Mouse (Mus musculus): ENCODE measurements around the gene Krt86. TPM values are rescaled to one million over a fixed set of nuclear protein-coding genes. Genes with fewer than 3 reads are reported as not detected.
"Not testable (repeated sequence)": the region's sequence is repeated elsewhere in the genome, so short reads cannot be mapped to it uniquely, and the experiment has no call there.

Krt86 gene
- polyA plus RNA-seq, 1 experiment from 2014 or later = not detected

GRCm38 (mm10) chr15:101506896-101507758 lies 33.8 kb downstream of the Krt86 start:
- DNase-seq (ENCODE audit: low spot score, missing footprints) (peak; percentile 37), ATAC-seq (ENCODE audit: low FRiP score) (no peak)
- Histone ChIP-seq H3K36me3 (ENCODE audit: control insufficient read depth, insufficient read depth, low read length) (no peaks in the 10 kb centered on the region), H3K4me1 (ENCODE audit: control insufficient read depth, insufficient read depth, low read length) (no peaks in the 10 kb centered on the region), H3K4me2 (no peak overlapping the region), H3K9me3 (ENCODE audit: control insufficient read depth, low read length) (no peaks in the 10 kb centered on the region), H3K27me3 (ENCODE audit: control insufficient read depth, insufficient read depth, low read length) (no peaks in the 10 kb centered on the region), H3K9ac (ENCODE audit: low read length) (no peak overlapping the region), H3K27ac (ENCODE audit: low read depth, low read length) (no peak overlapping the region), H3K4me3 (ENCODE audit: low read depth, low read length) (no peak overlapping the region)
- WGBS = 60% methylated on average over 14 of the region's 14 CpGs

GRCm38 (mm10) chr15:101508247-101508646 lies 35.0 kb downstream of the Krt86 start:
- no peak for DNase-seq (ENCODE audit: low spot score, missing footprints)
- WGBS = 82% methylated on average over 9 of the region's 9 CpGs
- H3K27me3 ChIP-seq (ENCODE audit: control insufficient read depth, insufficient read depth, low read length) = no peaks in the 10 kb centered on the region

GRCm38 (mm10) chr15:101517161-101517560 lies 43.9 kb downstream of the Krt86 start, which contains the start of gene Gm49425:
Gene Gm49425, minus strand, starts transcription at chr15:101517261.
- H3K4me3 ChIP-seq (ENCODE audit: low read depth, low read length); H3K4me2 ChIP-seq; H3K4me1 ChIP-seq (ENCODE audit: control insufficient read depth, insufficient read depth, low read length); H3K9ac ChIP-seq (ENCODE audit: low read length); ATAC-seq (ENCODE audit: low FRiP score); H3K36me3 ChIP-seq (ENCODE audit: control insufficient read depth, insufficient read depth, low read length); DNase-seq (ENCODE audit: low spot score, missing footprints); H3K9me3 ChIP-seq (ENCODE audit: control insufficient read depth, low read length); H3K27me3 ChIP-seq (ENCODE audit: control insufficient read depth, insufficient read depth, low read length); H3K27ac ChIP-seq (ENCODE audit: low read depth, low read length): not testable (repeated sequence)
- WGBS = 74% methylated on average over 2 of the region's 2 CpGs

More at GRCm38 (mm10) chr15:101508247-101508646, 35.0 kb downstream of the Krt86 start:
- Histone ChIP-seq H3K4me1 (ENCODE audit: control insufficient read depth, insufficient read depth, low read length) (no peaks in the 10 kb centered on the region), H3K27ac (ENCODE audit: low read depth, low read length) (no peak overlapping the region), H3K4me3 (ENCODE audit: low read depth, low read length) (no peak overlapping the region), H3K4me2 (no peak overlapping the region), H3K36me3 (ENCODE audit: control insufficient read depth, insufficient read depth, low read length) (no peaks in the 10 kb centered on the region), H3K9ac (ENCODE audit: low read length) (no peak overlapping the region), H3K9me3 (ENCODE audit: control insufficient read depth, low read length) (no peaks in the 10 kb centered on the region)
- ATAC-seq (ENCODE audit: low FRiP score) = no peak

DNA sequence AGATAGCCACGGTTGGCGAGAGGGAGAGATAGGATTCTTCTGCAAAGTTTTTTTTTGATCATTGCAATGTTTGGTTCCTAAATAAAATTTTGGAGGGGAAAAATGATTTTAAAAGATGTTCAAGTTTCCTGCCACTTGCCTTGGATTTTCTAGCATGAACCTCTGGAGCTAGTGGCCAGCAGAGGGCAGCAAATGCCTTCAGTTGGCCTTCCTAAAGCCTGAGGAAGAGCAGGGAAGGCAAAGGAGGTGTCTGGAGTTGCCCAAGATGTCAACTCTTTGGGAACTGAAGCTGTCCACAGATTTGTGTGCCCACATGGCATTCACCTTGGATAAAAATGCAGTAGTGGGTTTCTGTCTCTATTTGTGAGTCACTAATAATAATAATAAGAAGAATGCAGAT lies 46.5 kb downstream of the Krt86 start:
- H3K27me3 ChIP-seq (ENCODE audit: control insufficient read depth, insufficient read depth, low read length) = no peaks in the 10 kb centered on the region
- no peak overlapping the region for H3K9ac ChIP-seq (ENCODE audit: low read length)
- no peak overlapping the region for H3K4me3 ChIP-seq (ENCODE audit: low read depth, low read length)
- no peak overlapping the region for H3K27ac ChIP-seq (ENCODE audit: low read depth, low read length)
- ATAC-seq (ENCODE audit: low FRiP score) (no peak), DNase-seq (ENCODE audit: low spot score, missing footprints) (peak; percentile 94)
- WGBS = 13% methylated on average over 2 of the region's 2 CpGs
- no peaks in the 10 kb centered on the region for H3K9me3 ChIP-seq (ENCODE audit: control insufficient read depth, low read length)
- no peaks in the 10 kb centered on the region for H3K36me3 ChIP-seq (ENCODE audit: control insufficient read depth, insufficient read depth, low read length)
- H3K4me1 ChIP-seq (ENCODE audit: control insufficient read depth, insufficient read depth, low read length) = no peaks in the 10 kb centered on the region
- no peak overlapping the region for H3K4me2 ChIP-seq

DNA sequence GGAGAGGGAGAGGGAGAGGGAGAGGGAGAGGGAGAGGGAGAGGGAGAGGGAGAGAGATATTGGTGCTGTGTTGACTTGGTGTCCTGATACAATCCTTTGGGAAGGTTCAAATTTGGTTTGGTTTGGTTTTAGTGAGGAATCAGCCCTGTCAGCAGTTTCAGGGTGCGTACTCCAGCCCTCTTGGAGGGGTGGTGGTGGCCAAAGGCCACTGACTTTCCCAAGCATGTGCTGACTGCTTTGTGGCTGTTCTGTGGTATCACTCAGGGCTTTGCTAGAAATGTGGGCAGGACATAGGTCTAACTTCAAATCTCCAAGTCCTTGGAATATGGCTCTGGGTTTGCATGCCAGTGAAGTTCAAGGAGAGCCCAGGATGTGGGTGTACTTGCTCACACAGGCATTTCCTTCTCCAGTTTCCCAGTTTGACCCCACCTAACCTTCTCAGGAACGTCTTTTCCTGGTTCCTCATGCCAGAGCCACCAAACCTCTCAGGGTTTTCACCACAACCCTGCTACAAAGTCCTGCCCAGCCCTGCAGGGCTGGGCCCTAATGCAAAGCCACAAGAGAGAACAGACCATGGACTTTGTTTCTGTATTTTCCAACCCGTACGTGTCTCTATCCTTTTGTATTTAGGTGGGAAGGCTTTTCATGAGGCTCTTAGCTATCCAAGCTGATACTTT lies 49.4 kb downstream of the Krt86 start:
- Histone ChIP-seq H3K4me2 (no peak overlapping the region), H3K4me1 (ENCODE audit: control insufficient read depth, insufficient read depth, low read length) (no peaks in the 10 kb centered on the region), H3K4me3 (ENCODE audit: low read depth, low read length) (no peak overlapping the region), H3K27me3 (ENCODE audit: control insufficient read depth, insufficient read depth, low read length) (no peaks in the 10 kb centered on the region), H3K36me3 (ENCODE audit: control insufficient read depth, insufficient read depth, low read length) (no peaks in the 10 kb centered on the region), H3K9me3 (ENCODE audit: control insufficient read depth, low read length) (no peaks in the 10 kb centered on the region), H3K9ac (ENCODE audit: low read length) (no peak overlapping the region), H3K27ac (ENCODE audit: low read depth, low read length) (no peak overlapping the region)
- no peak for DNase-seq (ENCODE audit: low spot score, missing footprints)
- no peak for ATAC-seq (ENCODE audit: low FRiP score)
- WGBS = 81% methylated on average over 4 of the region's 4 CpGs

Other genes starting within 250 kb of the Krt86 start
- gene Grasp, start 249.3 kb upstream of the Krt86 start, polyA plus RNA-seq (2014; fragmentation: Nextera tagmentation; extraction: Ambion mirVana) = 3.6 and 4.5 TPM in 2 replicates
- gene Nr4a1, start 219.2 kb upstream of the Krt86 start, polyA plus RNA-seq (2014; fragmentation: Nextera tagmentation; extraction: Ambion mirVana) = 1.3 TPM in 2 replicates
- 57.9 and 67.4 TPM in 2 replicates for gene Atg101, start 189.2 kb upstream of the Krt86 start, polyA plus RNA-seq (2014; fragmentation: Nextera tagmentation; extraction: Ambion mirVana)
- gene 6030408B16Rik, start 180.3 kb upstream of the Krt86 start, polyA plus RNA-seq (2014; fragmentation: Nextera tagmentation; extraction: Ambion mirVana) = 0.33 TPM in 1 of 2 replicates, not detected in the other
- not detected in 2 replicates for gene Krt80, start 103.3 kb upstream of the Krt86 start, polyA plus RNA-seq (2014; fragmentation: Nextera tagmentation; extraction: Ambion mirVana)
- gene Krt7, start 62.4 kb upstream of the Krt86 start, polyA plus RNA-seq (2014; fragmentation: Nextera tagmentation; extraction: Ambion mirVana) = 4.2 and 7.2 TPM in 2 replicates
- gene Krt87, start 34.7 kb upstream of the Krt86 start, polyA plus RNA-seq (2014; fragmentation: Nextera tagmentation; extraction: Ambion mirVana) = 0.07 and 0.16 TPM in 2 replicates
- not detected in 2 replicates for gene Krt88, start 25.7 kb upstream of the Krt86 start, polyA plus RNA-seq (2014; fragmentation: Nextera tagmentation; extraction: Ambion mirVana)
- not detected in 2 replicates for gene Krt81, start 9.7 kb upstream of the Krt86 start, polyA plus RNA-seq (2014; fragmentation: Nextera tagmentation; extraction: Ambion mirVana)
- gene Krt83, start 18.0 kb downstream of the Krt86 start, polyA plus RNA-seq (2014; fragmentation: Nextera tagmentation; extraction: Ambion mirVana) = not detected in 2 replicates
- not detected in 2 replicates for gene Gm49425, start 43.8 kb downstream of the Krt86 start, polyA plus RNA-seq (2014; fragmentation: Nextera tagmentation; extraction: Ambion mirVana)
- not detected in 2 replicates for gene Krt84, start 59.3 kb downstream of the Krt86 start, polyA plus RNA-seq (2014; fragmentation: Nextera tagmentation; extraction: Ambion mirVana)
- not detected in 2 replicates for gene Krt82, start 77.2 kb downstream of the Krt86 start, polyA plus RNA-seq (2014; fragmentation: Nextera tagmentation; extraction: Ambion mirVana)
- 0.30 and 0.50 TPM in 2 replicates for gene Krt90, start 89.5 kb downstream of the Krt86 start, polyA plus RNA-seq (2014; fragmentation: Nextera tagmentation; extraction: Ambion mirVana)
- not detected in 2 replicates for gene Krt75, start 100.4 kb downstream of the Krt86 start, polyA plus RNA-seq (2014; fragmentation: Nextera tagmentation; extraction: Ambion mirVana)
- gene Gm5414, start 154.7 kb downstream of the Krt86 start, polyA plus RNA-seq (2014; fragmentation: Nextera tagmentation; extraction: Ambion mirVana) = not detected in 2 replicates
- gene Gm5478, start 173.9 kb downstream of the Krt86 start, polyA plus RNA-seq (2014; fragmentation: Nextera tagmentation; extraction: Ambion mirVana) = not detected in 2 replicates
- not detected in 2 replicates for gene Krt6b, start 206.8 kb downstream of the Krt86 start, polyA plus RNA-seq (2014; fragmentation: Nextera tagmentation; extraction: Ambion mirVana)
- gene Krt6a, start 220.8 kb downstream of the Krt86 start, polyA plus RNA-seq (2014; fragmentation: Nextera tagmentation; extraction: Ambion mirVana) = not detected in 2 replicates
- 0.34 and 0.51 TPM in 2 replicates for gene Krt5, start 239.4 kb downstream of the Krt86 start, polyA plus RNA-seq (2014; fragmentation: Nextera tagmentation; extraction: Ambion mirVana)